ENCODE assay signal across 8 mouse cellular contexts in the genomic region with DNA sequence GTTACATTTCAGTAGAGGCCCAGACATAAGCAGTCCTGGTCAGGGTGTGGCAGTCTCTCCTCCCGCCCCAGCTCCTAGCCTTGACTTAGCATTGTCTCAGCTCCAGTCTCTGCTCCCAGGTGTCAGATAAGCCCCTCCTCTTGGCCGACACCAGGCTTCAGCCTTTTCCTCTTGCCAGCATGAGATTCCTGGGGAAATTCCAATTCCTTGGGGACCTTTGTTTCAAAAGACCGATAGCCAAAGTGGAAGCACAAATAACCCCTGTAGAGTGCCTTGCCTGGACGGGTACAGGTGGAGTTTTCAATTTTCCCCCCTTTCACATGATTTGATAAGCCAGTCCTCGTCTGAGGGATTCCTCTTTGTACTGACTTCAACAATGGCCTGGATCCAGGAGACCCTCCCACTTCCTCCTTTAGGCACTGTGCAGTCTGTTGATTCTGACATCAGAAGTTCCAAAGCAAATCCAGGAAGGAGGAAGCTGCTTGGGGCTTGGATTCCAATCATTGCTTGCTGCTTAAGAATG. TPM values are rescaled to one million over a fixed set of nuclear protein-coding genes. Genes with fewer than 3 reads are reported as not detected.
A peak's percentile ranks its signal among the peaks of the same experiment; 100 is the strongest.
DNase-seq lines count a peak whose midpoint lies in the region; ATAC-seq and TF ChIP-seq lines count a peak whose summit lies in the region.

No protein-coding gene starts in this region.

- H3K4me2 ChIP-seq in midbrain, embryonic 13.5 days (replicated peaks), result no peak overlapping the region
- no peak overlapping the region; the same call in 1 of the 2 replicates for H3K4me2 ChIP-seq in stomach, embryonic 14.5 days (replicated peaks; ENCODE audit: low read depth, low read length)

- no peaks in the 10 kb centered on the region for H3K9me3 ChIP-seq in midbrain, embryonic 10.5 days (replicated peaks)
- H3K9me3 ChIP-seq in midbrain, embryonic 13.5 days, result no peaks in the 10 kb centered on the region
- H3K9me3 ChIP-seq in limb, embryonic 10.5 days (replicated peaks), result no peaks in the 10 kb centered on the region
- no peaks in the 10 kb centered on the region for H3K9me3 ChIP-seq in stomach, embryonic 14.5 days (ENCODE audit: control insufficient read depth, low read depth, low read length)

- peaks cover 57% of the 10 kb centered on the region for H3K4me1 ChIP-seq in midbrain, embryonic 10.5 days
- peaks cover 38% of the 10 kb centered on the region for H3K4me1 ChIP-seq in midbrain, embryonic 13.5 days (replicated peaks)
- peaks cover 44% of the 10 kb centered on the region for H3K4me1 ChIP-seq in embryonic fibroblast, embryonic 13.5 days (ENCODE audit: control insufficient read depth, insufficient read depth, low read length)
- peaks cover 81% of the 10 kb centered on the region for H3K4me1 ChIP-seq in limb, embryonic 10.5 days
- H3K4me1 ChIP-seq in stomach, embryonic 14.5 days (ENCODE audit: control insufficient read depth, insufficient read depth, low read length), result peaks cover 37% of the 10 kb centered on the region

- H3K27ac ChIP-seq in midbrain, embryonic 10.5 days (replicated peaks), result peak overlapping the region; percentile 68
- no peak overlapping the region for H3K27ac ChIP-seq in midbrain, embryonic 13.5 days
- peak overlapping the region; percentile 84 for H3K27ac ChIP-seq in embryonic fibroblast, embryonic 13.5 days (ENCODE audit: insufficient read depth, low read length)
- H3K27ac ChIP-seq in limb, embryonic 10.5 days, result peak overlapping the region; percentile 72
- H3K27ac ChIP-seq in stomach, embryonic 14.5 days (ENCODE audit: low read length), result peak overlapping the region; percentile 41; the same call in 1 of the 2 replicates

- peak; percentile 25 for DNase-seq in midbrain, embryonic 10.5 days (ENCODE audit: low spot score)
- DNase-seq in heart, postnatal 36 days, result peak; percentile 72 to 73
- no peak for DNase-seq in limb, embryonic 10.5 days (ENCODE audit: low spot score)
- no peak for DNase-seq in left cerebral cortex, adult 11 months (ENCODE audit: low spot score)
- no peak for DNase-seq in retina, embryonic 14.5 days (ENCODE audit: low spot score)

- no peak for TF ChIP-seq POLR2A in embryonic fibroblast, embryonic 13.5 days (IDR thresholded peaks at IDR 0.05; ENCODE audit: low read depth, low read length)

- TF ChIP-seq CTCF in embryonic fibroblast, embryonic 13.5 days (IDR thresholded peaks at IDR 0.05; ENCODE audit: borderline replicate concordance, insufficient read depth, low read length), result no peak

- H3K27me3 ChIP-seq in midbrain, embryonic 10.5 days (ENCODE audit: low read depth, poor library complexity, severe bottlenecking), result no peaks in the 10 kb centered on the region
- no peaks in the 10 kb centered on the region for H3K27me3 ChIP-seq in midbrain, embryonic 13.5 days
- H3K27me3 ChIP-seq in limb, embryonic 10.5 days (ENCODE audit: low read depth, poor library complexity, severe bottlenecking), result no peaks in the 10 kb centered on the region
- H3K27me3 ChIP-seq in stomach, embryonic 14.5 days (ENCODE audit: control insufficient read depth, insufficient read depth, low read length), result no peaks in the 10 kb centered on the region

- no peak overlapping the region for H3K4me3 ChIP-seq in midbrain, embryonic 10.5 days
- no peak overlapping the region for H3K4me3 ChIP-seq in midbrain, embryonic 13.5 days (replicated peaks)
- no peak overlapping the region for H3K4me3 ChIP-seq in embryonic fibroblast, embryonic 13.5 days (ENCODE audit: insufficient read depth, low read length)
- H3K4me3 ChIP-seq in limb, embryonic 10.5 days, result no peak overlapping the region
- no peak overlapping the region for H3K4me3 ChIP-seq in stomach, embryonic 14.5 days (ENCODE audit: low read depth, low read length)

- ATAC-seq in midbrain, embryonic 13.5 days, result no peak
- ATAC-seq in stomach, embryonic 14.5 days (ENCODE audit: insufficient number of reproducible peaks, insufficient read depth, low FRiP score, low read depth), result peak; percentile 62

- intact Hi-C loops in heart, postnatal 36 days (cut with DNase I), result loop anchor here (2.0 kb wide), 1 partner anchor 33 kb away; no protein-coding TSS in a partner anchor

- H3K36me3 ChIP-seq in midbrain, embryonic 10.5 days, result no peaks in the 10 kb centered on the region
- H3K36me3 ChIP-seq in midbrain, embryonic 13.5 days, result no peaks in the 10 kb centered on the region
- H3K36me3 ChIP-seq in limb, embryonic 10.5 days, result no peaks in the 10 kb centered on the region
- no peaks in the 10 kb centered on the region for H3K36me3 ChIP-seq in stomach, embryonic 14.5 days (ENCODE audit: control insufficient read depth, insufficient read depth, low read length)

- H3K9ac ChIP-seq in midbrain, embryonic 13.5 days (replicated peaks), result no peak overlapping the region
- no peak overlapping the region for H3K9ac ChIP-seq in stomach, embryonic 14.5 days (replicated peaks; ENCODE audit: low read depth, low read length)

- WGBS in midbrain, embryonic 10.5 days, result 5% methylated on average over 5 of the region's 5 CpGs
- WGBS in midbrain, embryonic 13.5 days, result 10% methylated on average over 5 of the region's 5 CpGs
- 20% methylated on average over 5 of the region's 5 CpGs for WGBS in limb, embryonic 10.5 days
- WGBS in stomach, embryonic 14.5 days, result 15% methylated on average over 5 of the region's 5 CpGs

RNA-seq across cellular contexts. Expression of a gene that starts 33.8 kb away (rescaled TPM):
- polyA plus RNA-seq in midbrain, embryonic 10.5 days (2016; fragmentation: Nextera tagmentation; extraction: Ambion mirVana), result 13.8 and 17.0 TPM in 2 replicates
- 10.8 and 11.3 TPM in 2 replicates for polyA plus RNA-seq in midbrain, embryonic 13.5 days (2015; fragmentation: Nextera tagmentation; extraction: Ambion mirVana)
- 190 and 401 TPM in 2 replicates for polyA plus RNA-seq in embryonic fibroblast, embryonic 13.5 days (2011; ENCODE audit: insufficient read length, low read depth, missing spikeins)
- 10 to 100 TPM; 23.0 to 24.1 TPM for total RNA-seq in heart, postnatal 36 days (2021)
- polyA plus RNA-seq in limb, embryonic 10.5 days (2016; fragmentation: Nextera tagmentation; extraction: Ambion mirVana), result 18.7 and 31.3 TPM in 2 replicates
- 23.7 and 26.2 TPM in 2 replicates for polyA plus RNA-seq in stomach, embryonic 14.5 days (2014; fragmentation: Nextera tagmentation; extraction: Ambion mirVana)

Comparison
In these comparisons a context has a peak if more than half of its experiments do, and no peak if none do; other contexts are left out.
1. DNase-seq: peak in midbrain, embryonic 10.5 days (single experiment) and heart, postnatal 36 days (2 of 2); none in limb, embryonic 10.5 days (single experiment), left cerebral cortex, adult 11 months (single experiment) and retina, embryonic 14.5 days (single experiment).